Mouse (Mus musculus) liver, embryonic 14.5 days (tissue): Measurements from ENCODE around the gene Kif21a.

Source experiments
- CTCF ChIP-seq: IDR thresholded peaks from 2 replicates; pipeline ENCODE4 v1.5.1; 2016; ENCODE audit warnings: antibody characterized with exemption, low read depth, control low read depth
- EP300 ChIP-seq: IDR thresholded peaks from 2 replicates; pipeline ENCODE4 v1.6.1; 2016; ENCODE audit warnings: antibody characterized with exemption, low read depth

- no peak for TF ChIP-seq CTCF
- no peak for TF ChIP-seq EP300
Measured at GRCm38 (mm10) chr15:91056866-91057342, 7.2 kb upstream of the Kif21a start.
